Mouse (Mus musculus) thymus, adult 2 months (tissue): ENCODE results near the gene Dut. TPM values are rescaled to one million over a fixed set of nuclear protein-coding genes. Genes with fewer than 3 reads are reported as not detected.

Experiments
- DNase-seq: peaks from one replicate; pipeline ENCODE4 v3.0.0; 2021
- H3K27ac ChIP-seq: fragments of 200-500 bp; 2 replicates; pipeline ENCODE4 v1.5.1; 2012; ENCODE audit warnings: low read length, control low read depth; ENCODE audit not compliant: control insufficient read depth, insufficient read depth
- H3K27me3 ChIP-seq: fragments of 200-500 bp; 2 replicates; pipeline ENCODE4 v1.6.1; 2012; ENCODE audit warnings: mild to moderate bottlenecking, low read length, moderate library complexity, mixed read lengths; ENCODE audit not compliant: control insufficient read depth, insufficient read depth
- H3K36me3 ChIP-seq: fragments of 200-500 bp; 2 replicates; pipeline ENCODE4 v1.6.1; 2012; ENCODE audit warnings: mild to moderate bottlenecking, low read length, moderate library complexity; ENCODE audit not compliant: control insufficient read depth, insufficient read depth
- H3K4me1 ChIP-seq: fragments of 200-500 bp; replicated peaks from 2 replicates; pipeline ENCODE4 v1.6.1; 2012; ENCODE audit warnings: low read length; ENCODE audit not compliant: control insufficient read depth, insufficient read depth
- H3K4me3 ChIP-seq: fragments of 200-500 bp; 2 replicates; pipeline ENCODE4 v1.5.1; 2012; ENCODE audit warnings: mild to moderate bottlenecking, low read length, control low read depth, moderate library complexity; ENCODE audit not compliant: control insufficient read depth, insufficient read depth
- CTCF ChIP-seq: fragments of 200-500 bp; IDR thresholded peaks from 2 replicates; pipeline ENCODE4 v1.5.1; 2012; ENCODE audit warnings: mild to moderate bottlenecking, control low read depth, low read length, moderate library complexity, borderline replicate concordance; ENCODE audit not compliant: control insufficient read depth, poor library complexity, insufficient read depth; ENCODE audit errors: extremely low read depth
- POLR2A ChIP-seq: fragments of 200-500 bp; IDR thresholded peaks from 2 replicates; pipeline ENCODE4 v1.6.1; 2012; ENCODE audit warnings: mild to moderate bottlenecking, low read length, control low read depth, moderate library complexity; ENCODE audit not compliant: control insufficient read depth, poor library complexity, insufficient read depth; ENCODE audit errors: extremely low read depth
- WGBS: fragments of 180-500 bp; shearing (Covaris S2); methylation state at CpG from one replicate; pipeline ENCODE4 v1.1.7; 2018; 5-methylcytosine and 5-hydroxymethylcytosine counted together
- polyA plus RNA-seq: library from polyadenylated mRNA; depleted of rRNA; stranded (reverse); fragments of >200 nt; gene quantifications from 2 replicates; pipeline ENCODE4 v1.2.3, GENCODE M21; 2012

Gene Dut
- polyA plus RNA-seq, 1 experiment: 78.6 TPM

GRCm38 (mm10) chr2:125219268-125219667, 27.7 kb upstream of the Dut start:
- Histone ChIP-seq H3K4me3 (no peak overlapping the region), H3K27me3 (peaks cover 2% of the 10 kb centered on the region; the same call in 1 of the 2 replicates), H3K27ac (no peak overlapping the region), H3K36me3 (no peaks in the 10 kb centered on the region), H3K4me1 (no peaks in the 10 kb centered on the region)
- WGBS: 95% methylated on average over 3 of the region's 3 CpGs
- TF ChIP-seq POLR2A (no peak), CTCF (no peak)
- no peak for DNase-seq

DNA sequence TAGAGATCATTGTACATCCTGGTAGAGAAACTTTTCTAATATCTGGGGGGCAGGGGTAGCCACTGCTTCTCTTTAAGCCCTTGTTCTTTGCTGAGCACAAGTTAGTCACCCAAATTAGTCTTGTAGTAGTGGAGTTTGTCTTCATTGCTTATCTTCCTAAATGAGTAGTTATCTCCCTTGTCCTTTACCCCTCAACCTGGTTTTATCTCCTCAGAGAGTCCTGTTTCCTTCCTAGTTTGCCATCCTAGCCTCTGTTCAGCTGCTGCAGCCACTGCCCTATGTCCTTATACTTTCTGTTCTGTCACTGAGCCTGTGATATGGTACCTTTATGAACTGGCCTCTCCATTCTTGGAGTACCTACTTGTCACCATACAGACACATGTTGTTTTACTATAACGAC, 25.3 kb upstream of the Dut start:
- peaks cover 2% of the 10 kb centered on the region; the same call in 1 of the 2 replicates for H3K27me3 ChIP-seq
- H3K4me3 ChIP-seq: no peak overlapping the region
- TF ChIP-seq POLR2A: no peak
- TF ChIP-seq CTCF: no peak
- 94% methylated on average over 1 of the region's 1 CpGs for WGBS
- no peaks in the 10 kb centered on the region for H3K36me3 ChIP-seq
- H3K27ac ChIP-seq: no peak overlapping the region
- no peak for DNase-seq
- H3K4me1 ChIP-seq: no peaks in the 10 kb centered on the region

GRCm38 (mm10) chr2:125228472-125229409, 18.2 kb upstream of the Dut start:
- TF ChIP-seq POLR2A (no peak), CTCF (no peak)
- Histone ChIP-seq H3K27me3 (no peaks in the 10 kb centered on the region), H3K36me3 (no peaks in the 10 kb centered on the region), H3K27ac (no peak overlapping the region), H3K4me1 (no peaks in the 10 kb centered on the region), H3K4me3 (no peak overlapping the region)
- WGBS: 93% methylated on average over 11 of the region's 11 CpGs
- DNase-seq: no peak

GRCm38 (mm10) chr2:125232183-125232582, 14.8 kb upstream of the Dut start:
- TF ChIP-seq CTCF: no peak
- no peak for TF ChIP-seq POLR2A
- H3K4me1 ChIP-seq: no peaks in the 10 kb centered on the region
- whole genome bisulfite sequencing: 96% methylated on average over 4 of the region's 4 CpGs
- DNase-seq: no peak
- no peaks in the 10 kb centered on the region for H3K36me3 ChIP-seq
- no peak overlapping the region for H3K27ac ChIP-seq
- H3K27me3 ChIP-seq: no peaks in the 10 kb centered on the region
- no peak overlapping the region for H3K4me3 ChIP-seq

GRCm38 (mm10) chr2:125233537-125233936, 13.5 kb upstream of the Dut start:
- no peaks in the 10 kb centered on the region for H3K4me1 ChIP-seq
- TF ChIP-seq CTCF (no peak), POLR2A (no peak)
- no peaks in the 10 kb centered on the region for H3K36me3 ChIP-seq
- 73% methylated on average over 2 of the region's 2 CpGs for WGBS
- H3K4me3 ChIP-seq: no peak overlapping the region
- no peaks in the 10 kb centered on the region for H3K27me3 ChIP-seq
- no peak for DNase-seq
- no peak overlapping the region for H3K27ac ChIP-seq

DNA sequence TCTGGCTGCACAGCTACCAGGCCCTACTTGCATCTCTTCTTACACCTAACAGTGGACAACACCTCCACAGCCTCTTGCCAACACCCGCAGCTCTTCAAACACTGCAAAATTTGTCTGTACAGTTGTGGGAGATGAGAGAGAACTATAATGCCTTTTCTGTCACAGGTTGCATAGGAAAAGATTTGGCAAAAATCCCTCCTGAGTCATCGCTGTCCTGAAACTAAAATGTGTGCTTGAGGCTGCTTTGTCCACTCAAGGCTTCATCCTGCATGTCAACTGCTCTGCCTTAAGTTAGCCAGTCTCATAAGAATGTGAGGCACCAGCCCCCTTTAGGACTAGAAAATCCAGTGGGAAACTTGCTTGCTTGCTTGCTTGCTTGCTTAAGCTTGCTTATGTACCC, 12.9 kb upstream of the Dut start:
- no peak for DNase-seq
- Histone ChIP-seq H3K4me1 (no peaks in the 10 kb centered on the region), H3K27ac (no peak overlapping the region), H3K4me3 (no peak overlapping the region), H3K27me3 (no peaks in the 10 kb centered on the region), H3K36me3 (no peaks in the 10 kb centered on the region)
- TF ChIP-seq POLR2A: no peak
- TF ChIP-seq CTCF: no peak
- WGBS: 96% methylated on average over 2 of the region's 2 CpGs
